Mouse (Mus musculus): ENCODE data around the gene Vapa. TPM values are rescaled to one million over a fixed set of nuclear protein-coding genes. Genes with fewer than 3 reads are reported as not detected.

The Vapa gene
- total and polyA plus RNA-seq, 3 experiments, result 56.7 to 507 (median 85.3) TPM

GRCm38 (mm10) chr17:65571466-65571865 lies 41.9 kb downstream of the Vapa start:
- no peak for DNase-seq (ENCODE audit: low read depth, low spot score)
- H3K9me3 ChIP-seq (replicated peaks; ENCODE audit: insufficient read depth, low read length), result no peaks in the 10 kb centered on the region
- H3K27me3 ChIP-seq (ENCODE audit: control insufficient read depth in 1 of 2, insufficient read depth in 2 of 2, low read length in 2 of 2), result no peaks in the 10 kb centered on the region
- H3K79me2 ChIP-seq (ENCODE audit: control insufficient read depth, insufficient read depth, low read length, poor library complexity), result no peaks in the 10 kb centered on the region
- H3K4me1 ChIP-seq (ENCODE audit: control insufficient read depth in 1 of 2, insufficient read depth in 2 of 2, low read length in 2 of 2), result no peaks in the 10 kb centered on the region
- H3K27ac ChIP-seq (ENCODE audit: control insufficient read depth, low read depth, low read length), result no peak overlapping the region
- H3K36me3 ChIP-seq (ENCODE audit: control insufficient read depth in 1 of 2, insufficient read depth in 2 of 2, low read length in 2 of 2), result no peaks in the 10 kb centered on the region
- TF ChIP-seq USF1 (IDR thresholded peaks at IDR 0.05; ENCODE audit: low read depth, low read length) (no peak), JUND (IDR thresholded peaks at IDR 0.05; ENCODE audit: low read depth, low read length) (no peak), ZKSCAN1 (IDR thresholded peaks at IDR 0.05; ENCODE audit: low read depth, low read length) (no peak), TCF12 (IDR thresholded peaks at IDR 0.05; ENCODE audit: low read depth, low read length) (no peak), SMC3 (IDR thresholded peaks at IDR 0.05; ENCODE audit: low read depth, low read length) (no peak), EP300 (IDR thresholded peaks at IDR 0.05; ENCODE audit: low read depth in 1 of 2, low read length in 2 of 2) (no peak), ZC3H11A (IDR thresholded peaks at IDR 0.05; ENCODE audit: low read depth, low read length) (no peak), CHD1 (IDR thresholded peaks at IDR 0.05; ENCODE audit: low read depth, low read length) (no peak), POLR2A (IDR thresholded peaks at IDR 0.05; ENCODE audit: control insufficient read depth in 1 of 2, insufficient read depth in 1 of 2, low read depth in 1 of 2, low read length in 2 of 2, poor library complexity in 1 of 2) (no peak), TBP (IDR thresholded peaks at IDR 0.05; ENCODE audit: low read depth, low read length) (no peak)
- H3K9ac ChIP-seq (ENCODE audit: control insufficient read depth, low read depth, low read length, poor library complexity, severe bottlenecking), result no peak overlapping the region
- no peak overlapping the region for H3K4me3 ChIP-seq (ENCODE audit: control insufficient read depth in 1 of 2, insufficient read depth in 1 of 2, low read depth in 2 of 2, low read length in 2 of 2)

GRCm38 (mm10) chr17:65564189-65564588 lies 49.2 kb downstream of the Vapa start:
- no peak for TF ChIP-seq ZNF384 (IDR thresholded peaks at IDR 0.05; ENCODE audit: low read depth, low read length)
- no peak for TF ChIP-seq NRF1 (IDR thresholded peaks at IDR 0.05; ENCODE audit: insufficient read depth, low read depth, low read length, poor library complexity, severe bottlenecking)
- TF ChIP-seq RCOR1 (IDR thresholded peaks at IDR 0.05; ENCODE audit: low read depth, low read length), result no peak
- TF ChIP-seq GATA1 (IDR thresholded peaks at IDR 0.05; ENCODE audit: low read depth, low read length), result no peak
- TF ChIP-seq E2F4 (IDR thresholded peaks at IDR 0.05; ENCODE audit: borderline replicate concordance, low read depth, low read length), result no peak
- no peak for TF ChIP-seq TCF12 (IDR thresholded peaks at IDR 0.05; ENCODE audit: low read depth, low read length)
- TF ChIP-seq SIN3A (IDR thresholded peaks at IDR 0.05; ENCODE audit: low read length), result no peak
- TF ChIP-seq EP300 (IDR thresholded peaks at IDR 0.05; ENCODE audit: low read depth in 1 of 2, low read length in 2 of 2), result no peak
- no peak for TF ChIP-seq MAX (IDR thresholded peaks at IDR 0.05; ENCODE audit: low read length)
- Histone ChIP-seq H3K9me3 (replicated peaks; ENCODE audit: insufficient read depth, low read length) (no peaks in the 10 kb centered on the region), H3K36me3 (ENCODE audit: control insufficient read depth in 1 of 2, insufficient read depth in 2 of 2, low read length in 2 of 2) (peaks cover 0 to 2% of the 10 kb centered on the region in 2 experiments; a peak in 1 of 4 replicates), H3K27me3 (ENCODE audit: control insufficient read depth in 1 of 2, insufficient read depth in 2 of 2, low read length in 2 of 2) (no peaks in the 10 kb centered on the region), H3K27ac (ENCODE audit: control insufficient read depth, low read depth, low read length) (no peak overlapping the region), H3K4me3 (ENCODE audit: control insufficient read depth in 1 of 2, insufficient read depth in 1 of 2, low read depth in 2 of 2, low read length in 2 of 2) (no peak overlapping the region), H3K9ac (ENCODE audit: control insufficient read depth, low read depth, low read length, poor library complexity, severe bottlenecking) (no peak overlapping the region), H3K4me1 (ENCODE audit: control insufficient read depth in 1 of 2, insufficient read depth in 2 of 2, low read length in 2 of 2) (no peaks in the 10 kb centered on the region), H3K79me2 (ENCODE audit: control insufficient read depth, insufficient read depth, low read length, poor library complexity) (no peaks in the 10 kb centered on the region)
- DNase-seq (ENCODE audit: low read depth, low spot score), result no peak
